ENCODE assay signal across 11 mouse cellular contexts in genomic region chr6:142363019-142363576, GRCm38 (mm10). TPM values are rescaled to one million over a fixed set of nuclear protein-coding genes. Genes with fewer than 3 reads are reported as not detected.
A peak's percentile ranks its signal among the peaks of the same experiment; 100 is the strongest.
DNase-seq lines count a peak whose midpoint lies in the region; ATAC-seq and TF ChIP-seq lines count a peak whose summit lies in the region.
"Had no signal": no experiment of that assay in that cellular context is flagged by ENCODE, and none has a peak within 500 bp of the region (broad histone marks: within the 10 kb centered on the region; RNA-seq: fewer than 3 reads in every experiment).

No protein-coding gene starts in this region.

- TF ChIP-seq EP300 in liver, postnatal 0 days (IDR thresholded peaks at IDR 0.05; ENCODE audit: low read depth): no peak

- no peak overlapping the region for H3K4me3 ChIP-seq in forebrain, embryonic 14.5 days (ENCODE audit: low read depth, low read length)
- no peak overlapping the region for H3K4me3 ChIP-seq in forebrain, embryonic 15.5 days
- no peak overlapping the region for H3K4me3 ChIP-seq in liver, postnatal 0 days (ENCODE audit: low read depth, low read length)
- no peak overlapping the region for H3K4me3 ChIP-seq in midbrain, embryonic 14.5 days (replicated peaks; ENCODE audit: low read depth, low read length)
- H3K4me3 ChIP-seq: liver, embryonic 15.5 days had no signal

- TF ChIP-seq POLR2A in brain, embryonic 14.5 days (IDR thresholded peaks at IDR 0.05; ENCODE audit: borderline replicate concordance, extremely low read depth, insufficient read depth, insufficient read length, poor library complexity, severe bottlenecking): no peak

- peaks cover 81% of the 10 kb centered on the region for H3K36me3 ChIP-seq in forebrain, embryonic 14.5 days (ENCODE audit: control insufficient read depth, insufficient read depth, low read length)
- peaks cover 78% of the 10 kb centered on the region for H3K36me3 ChIP-seq in forebrain, embryonic 15.5 days
- H3K36me3 ChIP-seq in liver, postnatal 0 days (replicated peaks; ENCODE audit: insufficient read depth, low read length): peaks cover 71% of the 10 kb centered on the region
- H3K36me3 ChIP-seq in midbrain, embryonic 14.5 days (ENCODE audit: control insufficient read depth, insufficient read depth, low read length): peaks cover 91% of the 10 kb centered on the region

- peak; percentile 17 for DNase-seq in forebrain, embryonic 14.5 days (ENCODE audit: low spot score)
- DNase-seq in liver, postnatal 0 days: no peak
- DNase-seq in liver: no peak
- DNase-seq in brain, embryonic 14.5 days (ENCODE audit: low read depth): peak; percentile 35
- DNase-seq in midbrain, embryonic 14.5 days: peak; percentile 58
- DNase-seq in spleen, adult 18-20 months: no peak
- DNase-seq in cerebellum, postnatal 4 days (ENCODE audit: low spot score in 2 of 2): no peak
- DNase-seq: gastrocnemius, postnatal 10 days; kidney, adult 9 months had no signal

- no peak overlapping the region for H3K9ac ChIP-seq in forebrain, embryonic 14.5 days (ENCODE audit: low read length)
- H3K9ac ChIP-seq in forebrain, embryonic 15.5 days (replicated peaks): no peak overlapping the region
- no peak overlapping the region for H3K9ac ChIP-seq in liver, postnatal 0 days (replicated peaks)
- no peak overlapping the region for H3K9ac ChIP-seq in midbrain, embryonic 14.5 days (replicated peaks; ENCODE audit: low read length)
- H3K9ac ChIP-seq: liver, embryonic 15.5 days had no signal

- TF ChIP-seq CTCF in liver, postnatal 0 days (IDR thresholded peaks at IDR 0.05; ENCODE audit: low read depth): peak; percentile 42; the same call in 1 of the 2 replicates
- peak; percentile 42; the same call in 1 of the 2 replicates for TF ChIP-seq CTCF in brain, embryonic 14.5 days (IDR thresholded peaks at IDR 0.05; ENCODE audit: borderline replicate concordance, extremely low read depth, insufficient read depth, insufficient read length)

- H3K9me3 ChIP-seq in forebrain, embryonic 14.5 days (replicated peaks; ENCODE audit: control insufficient read depth, low read length): no peaks in the 10 kb centered on the region
- H3K9me3 ChIP-seq in forebrain, embryonic 15.5 days: no peaks in the 10 kb centered on the region
- H3K9me3 ChIP-seq in liver, postnatal 0 days (ENCODE audit: low read length): no peaks in the 10 kb centered on the region
- no peaks in the 10 kb centered on the region for H3K9me3 ChIP-seq in midbrain, embryonic 14.5 days (ENCODE audit: control insufficient read depth, low read length)
- H3K9me3 ChIP-seq: liver, embryonic 15.5 days had no signal

- no peak overlapping the region for H3K27ac ChIP-seq in forebrain, embryonic 14.5 days (ENCODE audit: low read depth, low read length)
- no peak overlapping the region for H3K27ac ChIP-seq in forebrain, embryonic 15.5 days (replicated peaks)
- H3K27ac ChIP-seq in liver, postnatal 0 days (ENCODE audit: low read depth): no peak overlapping the region
- no peak overlapping the region for H3K27ac ChIP-seq in midbrain, embryonic 14.5 days (replicated peaks; ENCODE audit: low read depth, low read length)
- H3K27ac ChIP-seq: liver, embryonic 15.5 days had no signal

- H3K4me2 ChIP-seq in forebrain, embryonic 14.5 days (ENCODE audit: low read length): no peak overlapping the region
- no peak overlapping the region for H3K4me2 ChIP-seq in forebrain, embryonic 15.5 days (replicated peaks)
- H3K4me2 ChIP-seq in liver, postnatal 0 days (ENCODE audit: low read depth, low read length): no peak overlapping the region
- no peak overlapping the region for H3K4me2 ChIP-seq in midbrain, embryonic 14.5 days (ENCODE audit: low read length)
- H3K4me2 ChIP-seq: liver, embryonic 15.5 days had no signal

- 67% methylated on average over 9 of the region's 9 CpGs for WGBS in forebrain, embryonic 14.5 days
- 68% methylated on average over 9 of the region's 9 CpGs for WGBS in forebrain, embryonic 15.5 days
- 67% methylated on average over 9 of the region's 9 CpGs for WGBS in liver, postnatal 0 days (ENCODE audit: insufficient replicate concordance)
- 71% methylated on average over 9 of the region's 9 CpGs for WGBS in midbrain, embryonic 14.5 days

- H3K27me3 ChIP-seq in forebrain, embryonic 14.5 days (replicated peaks; ENCODE audit: control insufficient read depth, insufficient read depth, low read length): no peaks in the 10 kb centered on the region
- no peaks in the 10 kb centered on the region for H3K27me3 ChIP-seq in forebrain, embryonic 15.5 days
- H3K27me3 ChIP-seq in liver, postnatal 0 days (ENCODE audit: insufficient read depth, low read length): no peaks in the 10 kb centered on the region
- no peaks in the 10 kb centered on the region for H3K27me3 ChIP-seq in midbrain, embryonic 14.5 days (ENCODE audit: control insufficient read depth, insufficient read depth, low read length)
- H3K27me3 ChIP-seq: liver, embryonic 15.5 days had no signal

- no peak for ATAC-seq in forebrain, embryonic 14.5 days
- ATAC-seq in forebrain, embryonic 15.5 days (replicated peaks): no peak
- no peak for ATAC-seq in liver, postnatal 0 days
- ATAC-seq in midbrain, embryonic 14.5 days (ENCODE audit: low FRiP score, low TSS enrichment): no peak

- H3K4me1 ChIP-seq in forebrain, embryonic 14.5 days (ENCODE audit: control insufficient read depth, insufficient read depth, low read length): no peaks in the 10 kb centered on the region
- H3K4me1 ChIP-seq in forebrain, embryonic 15.5 days: no peaks in the 10 kb centered on the region
- no peaks in the 10 kb centered on the region for H3K4me1 ChIP-seq in liver, postnatal 0 days (ENCODE audit: insufficient read depth)
- no peaks in the 10 kb centered on the region for H3K4me1 ChIP-seq in midbrain, embryonic 14.5 days (ENCODE audit: control insufficient read depth, insufficient read depth, low read length)
- H3K4me1 ChIP-seq: liver, embryonic 15.5 days had no signal

RNA-seq across cellular contexts. Expression of gene Pyroxd1, which starts 17.6 kb away (rescaled TPM):
- 22.1 and 25.1 TPM in 2 replicates for polyA plus RNA-seq in forebrain, embryonic 14.5 days (2014; fragmentation: Nextera tagmentation; extraction: Ambion mirVana)
- polyA plus RNA-seq in forebrain, embryonic 15.5 days (2015; fragmentation: Nextera tagmentation; extraction: Ambion mirVana): 21.5 and 25.2 TPM in 2 replicates
- 11.0 and 11.7 TPM in 2 replicates for polyA plus RNA-seq in liver, postnatal 0 days (2015; fragmentation: Nextera tagmentation; extraction: Ambion mirVana)
- 12.2 and 15.5 TPM in 2 replicates for polyA plus RNA-seq in brain, embryonic 14.5 days (2012; rRNA removed)
- polyA plus RNA-seq in midbrain, embryonic 14.5 days (2014; fragmentation: Nextera tagmentation; extraction: Ambion mirVana): 22.3 and 25.0 TPM in 2 replicates

RNA-seq across cellular contexts. Expression of gene Recql, which starts 23.8 kb away (rescaled TPM):
- 33.8 and 35.5 TPM in 2 replicates for polyA plus RNA-seq in forebrain, embryonic 14.5 days (2014; fragmentation: Nextera tagmentation; extraction: Ambion mirVana)
- polyA plus RNA-seq in forebrain, embryonic 15.5 days (2015; fragmentation: Nextera tagmentation; extraction: Ambion mirVana): 29.1 and 31.2 TPM in 2 replicates
- 5.8 and 7.3 TPM in 2 replicates for polyA plus RNA-seq in liver, postnatal 0 days (2015; fragmentation: Nextera tagmentation; extraction: Ambion mirVana)
- 17.6 and 19.5 TPM in 2 replicates for polyA plus RNA-seq in brain, embryonic 14.5 days (2012; rRNA removed)
- 28.6 and 35.7 TPM in 2 replicates for polyA plus RNA-seq in midbrain, embryonic 14.5 days (2014; fragmentation: Nextera tagmentation; extraction: Ambion mirVana)

RNA-seq across cellular contexts. Expression of gene Golt1b, which starts 23.9 kb away (rescaled TPM):
- 99.4 and 106 TPM in 2 replicates for polyA plus RNA-seq in forebrain, embryonic 14.5 days (2014; fragmentation: Nextera tagmentation; extraction: Ambion mirVana)
- polyA plus RNA-seq in forebrain, embryonic 15.5 days (2015; fragmentation: Nextera tagmentation; extraction: Ambion mirVana): 80.6 and 85.5 TPM in 2 replicates
- polyA plus RNA-seq in liver, postnatal 0 days (2015; fragmentation: Nextera tagmentation; extraction: Ambion mirVana): 15.9 and 18.0 TPM in 2 replicates
- polyA plus RNA-seq in brain, embryonic 14.5 days (2012; rRNA removed): 25.3 and 32.2 TPM in 2 replicates
- polyA plus RNA-seq in midbrain, embryonic 14.5 days (2014; fragmentation: Nextera tagmentation; extraction: Ambion mirVana): 92.3 and 108 TPM in 2 replicates

RNA-seq across cellular contexts. Expression of gene Slco1a5, which starts 40.3 kb away (rescaled TPM):
- 0.22 and 0.30 TPM in 2 replicates for polyA plus RNA-seq in forebrain, embryonic 14.5 days (2014; fragmentation: Nextera tagmentation; extraction: Ambion mirVana)
- 0.17 and 0.24 TPM in 2 replicates for polyA plus RNA-seq in forebrain, embryonic 15.5 days (2015; fragmentation: Nextera tagmentation; extraction: Ambion mirVana)
- polyA plus RNA-seq in liver, postnatal 0 days (2015; fragmentation: Nextera tagmentation; extraction: Ambion mirVana): not detected in 2 replicates
- 0.16 and 0.25 TPM in 2 replicates for polyA plus RNA-seq in brain, embryonic 14.5 days (2012; rRNA removed)
- 0.32 and 0.57 TPM in 2 replicates for polyA plus RNA-seq in midbrain, embryonic 14.5 days (2014; fragmentation: Nextera tagmentation; extraction: Ambion mirVana)
- polyA plus RNA-seq: liver, embryonic 15.5 days had no signal

RNA-seq across cellular contexts. Expression of gene Spx, which starts 50.1 kb away (rescaled TPM):
- 1.7 and 2.1 TPM in 2 replicates for polyA plus RNA-seq in forebrain, embryonic 14.5 days (2014; fragmentation: Nextera tagmentation; extraction: Ambion mirVana)
- 1.3 and 3.4 TPM in 2 replicates for polyA plus RNA-seq in forebrain, embryonic 15.5 days (2015; fragmentation: Nextera tagmentation; extraction: Ambion mirVana)
- polyA plus RNA-seq in liver, postnatal 0 days (2015; fragmentation: Nextera tagmentation; extraction: Ambion mirVana): 0.09 TPM in 1 of 2 replicates, not detected in the other
- polyA plus RNA-seq in brain, embryonic 14.5 days (2012; rRNA removed): 9.7 and 13.7 TPM in 2 replicates
- polyA plus RNA-seq in midbrain, embryonic 14.5 days (2014; fragmentation: Nextera tagmentation; extraction: Ambion mirVana): 9.8 and 10.0 TPM in 2 replicates

Comparison
In these comparisons a context has a peak if more than half of its experiments do, and no peak if none do; other contexts are left out.
1. DNase-seq: peak in forebrain, embryonic 14.5 days (single experiment), brain, embryonic 14.5 days (single experiment) and midbrain, embryonic 14.5 days (single experiment); none in liver, postnatal 0 days (single experiment), liver (single experiment), spleen, adult 18-20 months (0 of 2) and cerebellum, postnatal 4 days (0 of 2).